Mouse (Mus musculus): ENCODE measurements around the gene Ccdc83. TPM values are rescaled to one million over a fixed set of nuclear protein-coding genes. Genes with fewer than 3 reads are reported as not detected.

The Ccdc83 gene
- polyA plus RNA-seq, 1 experiment from 2014 or later = not detected

GRCm38 (mm10) chr7:90210947-90211346 is 54.6 kb downstream of the Ccdc83 start:
- Histone ChIP-seq H3K36me3 (ENCODE audit: control insufficient read depth, insufficient read depth, low read length) (peaks cover 2% of the 10 kb centered on the region; the same call in 1 of the 2 replicates), H3K9ac (ENCODE audit: low read length) (no peak overlapping the region), H3K4me2 (ENCODE audit: low read depth, low read length, severe bottlenecking) (no peak overlapping the region), H3K4me3 (ENCODE audit: low read depth, low read length) (no peak overlapping the region), H3K4me1 (replicated peaks; ENCODE audit: control insufficient read depth, insufficient read depth, low read length) (no peaks in the 10 kb centered on the region), H3K27ac (ENCODE audit: low read depth, low read length) (no peak overlapping the region), H3K9me3 (ENCODE audit: control insufficient read depth, low read length) (no peaks in the 10 kb centered on the region), H3K27me3 (ENCODE audit: control insufficient read depth, insufficient read depth, low read length) (no peaks in the 10 kb centered on the region)
- ATAC-seq (replicated peaks; ENCODE audit: low FRiP score) (no peak), DNase-seq (ENCODE audit: low spot score) (no peak)

GRCm38 (mm10) chr7:90210116-90210515 is 55.5 kb downstream of the Ccdc83 start:
- no peak overlapping the region for H3K9ac ChIP-seq (ENCODE audit: low read length)
- H3K4me2 ChIP-seq (ENCODE audit: low read depth, low read length, severe bottlenecking) = no peak overlapping the region
- no peaks in the 10 kb centered on the region for H3K4me1 ChIP-seq (replicated peaks; ENCODE audit: control insufficient read depth, insufficient read depth, low read length)
- no peak overlapping the region for H3K4me3 ChIP-seq (ENCODE audit: low read depth, low read length)
- no peak for ATAC-seq (replicated peaks; ENCODE audit: low FRiP score)
- H3K9me3 ChIP-seq (ENCODE audit: control insufficient read depth, low read length) = no peaks in the 10 kb centered on the region
- no peak overlapping the region for H3K27ac ChIP-seq (ENCODE audit: low read depth, low read length)
- peaks cover 2% of the 10 kb centered on the region; the same call in 1 of the 2 replicates for H3K36me3 ChIP-seq (ENCODE audit: control insufficient read depth, insufficient read depth, low read length)
- 96% methylated on average over 2 of the region's 2 CpGs for WGBS
- no peaks in the 10 kb centered on the region for H3K27me3 ChIP-seq (ENCODE audit: control insufficient read depth, insufficient read depth, low read length)
- DNase-seq (ENCODE audit: low spot score) = no peak

- 90% methylated on average over 2 of the region's 2 CpGs for WGBS
These were observed 61.7 kb downstream of the Ccdc83 start for GRCm38 (mm10) chr7:90203914-90204313.

GRCm38 (mm10) chr7:90201877-90202465 is 63.6 kb downstream of the Ccdc83 start:
- no peak overlapping the region for H3K4me3 ChIP-seq (ENCODE audit: low read depth, low read length)
- H3K9me3 ChIP-seq (ENCODE audit: control insufficient read depth, low read length) = no peaks in the 10 kb centered on the region
- H3K9ac ChIP-seq (ENCODE audit: low read length) = no peak overlapping the region
- H3K4me2 ChIP-seq (ENCODE audit: low read depth, low read length, severe bottlenecking) = no peak overlapping the region
- H3K4me1 ChIP-seq (replicated peaks; ENCODE audit: control insufficient read depth, insufficient read depth, low read length) = no peaks in the 10 kb centered on the region
- ATAC-seq (replicated peaks; ENCODE audit: low FRiP score) = no peak
- WGBS = 83% methylated on average over 2 of the region's 2 CpGs
- DNase-seq (ENCODE audit: low spot score) = no peak
- H3K27ac ChIP-seq (ENCODE audit: low read depth, low read length) = no peak overlapping the region
- no peaks in the 10 kb centered on the region for H3K36me3 ChIP-seq (ENCODE audit: control insufficient read depth, insufficient read depth, low read length)
- H3K27me3 ChIP-seq (ENCODE audit: control insufficient read depth, insufficient read depth, low read length) = no peaks in the 10 kb centered on the region

More at GRCm38 (mm10) chr7:90203914-90204313, 61.7 kb downstream of the Ccdc83 start:
- Histone ChIP-seq H3K36me3 (ENCODE audit: control insufficient read depth, insufficient read depth, low read length) (peaks cover 2% of the 10 kb centered on the region; the same call in 1 of the 2 replicates), H3K9me3 (ENCODE audit: control insufficient read depth, low read length) (no peaks in the 10 kb centered on the region), H3K4me3 (ENCODE audit: low read depth, low read length) (no peak overlapping the region), H3K4me2 (ENCODE audit: low read depth, low read length, severe bottlenecking) (no peak overlapping the region), H3K27ac (ENCODE audit: low read depth, low read length) (no peak overlapping the region), H3K4me1 (replicated peaks; ENCODE audit: control insufficient read depth, insufficient read depth, low read length) (no peaks in the 10 kb centered on the region), H3K9ac (ENCODE audit: low read length) (no peak overlapping the region), H3K27me3 (ENCODE audit: control insufficient read depth, insufficient read depth, low read length) (no peaks in the 10 kb centered on the region)
- ATAC-seq (replicated peaks; ENCODE audit: low FRiP score) (no peak), DNase-seq (ENCODE audit: low spot score) (no peak)

GRCm38 (mm10) chr7:90200251-90200650 is 65.3 kb downstream of the Ccdc83 start:
- no peaks in the 10 kb centered on the region for H3K9me3 ChIP-seq (ENCODE audit: control insufficient read depth, low read length)
- no peak overlapping the region for H3K4me2 ChIP-seq (ENCODE audit: low read depth, low read length, severe bottlenecking)
- ATAC-seq (replicated peaks; ENCODE audit: low FRiP score) (no peak), DNase-seq (ENCODE audit: low spot score) (no peak)
- H3K4me3 ChIP-seq (ENCODE audit: low read depth, low read length) = no peak overlapping the region
- no peaks in the 10 kb centered on the region for H3K27me3 ChIP-seq (ENCODE audit: control insufficient read depth, insufficient read depth, low read length)
- H3K27ac ChIP-seq (ENCODE audit: low read depth, low read length) = no peak overlapping the region
- no peaks in the 10 kb centered on the region for H3K4me1 ChIP-seq (replicated peaks; ENCODE audit: control insufficient read depth, insufficient read depth, low read length)
- H3K9ac ChIP-seq (ENCODE audit: low read length) = no peak overlapping the region
- no peaks in the 10 kb centered on the region for H3K36me3 ChIP-seq (ENCODE audit: control insufficient read depth, insufficient read depth, low read length)
- WGBS = 90% methylated on average over 5 of the region's 5 CpGs

GRCm38 (mm10) chr7:90180635-90181034 is 84.9 kb downstream of the Ccdc83 start:
- no peak overlapping the region for H3K9ac ChIP-seq (ENCODE audit: low read length)
- no peak overlapping the region for H3K4me3 ChIP-seq (ENCODE audit: low read depth, low read length)
- H3K27ac ChIP-seq (ENCODE audit: low read depth, low read length) = no peak overlapping the region
- no peaks in the 10 kb centered on the region for H3K27me3 ChIP-seq (ENCODE audit: control insufficient read depth, insufficient read depth, low read length)
- no peak for ATAC-seq (replicated peaks; ENCODE audit: low FRiP score)
- H3K9me3 ChIP-seq (ENCODE audit: control insufficient read depth, low read length) = no peaks in the 10 kb centered on the region
- H3K36me3 ChIP-seq (ENCODE audit: control insufficient read depth, insufficient read depth, low read length) = no peaks in the 10 kb centered on the region
- no peaks in the 10 kb centered on the region for H3K4me1 ChIP-seq (replicated peaks; ENCODE audit: control insufficient read depth, insufficient read depth, low read length)
- no peak overlapping the region for H3K4me2 ChIP-seq (ENCODE audit: low read depth, low read length, severe bottlenecking)
- no peak for DNase-seq (ENCODE audit: low spot score)
- WGBS = 96% methylated on average over 1 of the region's 1 CpGs

GRCm38 (mm10) chr7:90175576-90175975 is 90.0 kb downstream of the Ccdc83 start:
- no peaks in the 10 kb centered on the region for H3K27me3 ChIP-seq (ENCODE audit: control insufficient read depth, insufficient read depth, low read length)
- no peaks in the 10 kb centered on the region for H3K9me3 ChIP-seq (ENCODE audit: control insufficient read depth, low read length)

More at GRCm38 (mm10) chr7:90175576-90175975, 90.0 kb downstream of the Ccdc83 start:
- Histone ChIP-seq H3K9ac (ENCODE audit: low read length) (no peak overlapping the region), H3K27ac (ENCODE audit: low read depth, low read length) (no peak overlapping the region), H3K4me3 (ENCODE audit: low read depth, low read length) (no peak overlapping the region), H3K4me1 (replicated peaks; ENCODE audit: control insufficient read depth, insufficient read depth, low read length) (no peaks in the 10 kb centered on the region), H3K4me2 (ENCODE audit: low read depth, low read length, severe bottlenecking) (no peak overlapping the region), H3K36me3 (ENCODE audit: control insufficient read depth, insufficient read depth, low read length) (no peaks in the 10 kb centered on the region; the same call in 1 of the 2 replicates)
- ATAC-seq (replicated peaks; ENCODE audit: low FRiP score) (no peak), DNase-seq (ENCODE audit: low spot score) (no peak)
- 66% methylated on average over 2 of the region's 2 CpGs for WGBS

Other genes with a start within 250 kb of the Ccdc83 start
- gene Picalm, start 135.6 kb downstream of the Ccdc83 start, polyA plus RNA-seq (2014; fragmentation: Nextera tagmentation; extraction: Ambion mirVana) = 33.6 and 36.7 TPM in 2 replicates
- gene Sytl2, start 36.5 kb upstream of the Ccdc83 start, polyA plus RNA-seq (2014; fragmentation: Nextera tagmentation; extraction: Ambion mirVana) = 0.75 and 1.5 TPM in 2 replicates
- 2.4 and 3.2 TPM in 2 replicates for gene Ccdc89, start 160.8 kb upstream of the Ccdc83 start, polyA plus RNA-seq (2014; fragmentation: Nextera tagmentation; extraction: Ambion mirVana)
- 43.5 and 47.2 TPM in 2 replicates for gene Crebzf, start 177.0 kb upstream of the Ccdc83 start, polyA plus RNA-seq (2014; fragmentation: Nextera tagmentation; extraction: Ambion mirVana)
- gene Tmem126a, start 191.5 kb upstream of the Ccdc83 start, polyA plus RNA-seq (2014; fragmentation: Nextera tagmentation; extraction: Ambion mirVana) = 111 and 121 TPM in 2 replicates
- gene Tmem126b, start 210.2 kb upstream of the Ccdc83 start, polyA plus RNA-seq (2014; fragmentation: Nextera tagmentation; extraction: Ambion mirVana) = 36.6 and 38.4 TPM in 2 replicates
- gene Dlg2, start 210.9 kb upstream of the Ccdc83 start, polyA plus RNA-seq (2014; fragmentation: Nextera tagmentation; extraction: Ambion mirVana) = 3.0 TPM in 2 replicates

Measured in forebrain, embryonic 11.5 days (tissue).